10 mouse cellular contexts compared by ENCODE assay signal in the genomic region with DNA sequence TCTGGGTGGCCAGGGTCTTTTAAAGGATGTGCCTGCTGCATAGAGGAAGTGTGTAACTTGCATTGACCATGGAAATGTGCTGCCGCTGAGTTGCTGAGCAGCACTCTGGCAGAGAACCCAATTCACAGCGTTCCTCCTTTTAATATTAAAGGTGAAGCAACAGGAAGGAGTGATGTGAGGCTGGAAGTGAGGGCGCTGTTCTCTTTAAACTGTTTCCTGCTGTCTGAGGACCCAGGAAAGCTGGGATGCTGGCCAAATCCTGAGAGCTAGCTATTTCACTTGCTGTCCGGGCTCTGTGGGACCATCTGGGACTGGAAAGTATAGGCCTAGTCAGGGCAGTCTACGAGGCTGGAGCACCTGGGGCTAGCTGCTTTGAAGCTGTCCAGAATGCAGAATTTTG. TPM values are rescaled to one million over a fixed set of nuclear protein-coding genes. Genes with fewer than 3 reads are reported as not detected.
DNase-seq lines count a peak whose midpoint lies in the region.
"Had no signal": no experiment of that assay in that cellular context is flagged by ENCODE, and none has a peak within 500 bp of the region (broad histone marks: within the 10 kb centered on the region; RNA-seq: fewer than 3 reads in every experiment).

No protein-coding gene starts in this region.

- H3K4me1 ChIP-seq in heart, embryonic 10.5 days = peaks cover 15% of the 10 kb centered on the region

- intact Hi-C loops in heart, postnatal 14 days (cut with DNase I) = no loop called here

- H3K9me3 ChIP-seq in heart, embryonic 10.5 days = no peaks in the 10 kb centered on the region
- H3K9me3 ChIP-seq: stomach, embryonic 15.5 days had no signal

- 69% methylated on average over 5 of the region's 5 CpGs for WGBS in heart, embryonic 10.5 days

- DNase-seq in heart, adult 11 months = peak; percentile 92
- no peak for DNase-seq in heart, embryonic 10.5 days (ENCODE audit: low spot score)
- peak; percentile 69 to 71 for DNase-seq in right cerebral cortex, postnatal 10 days (ENCODE audit: low spot score in 2 of 2)
- no peak for DNase-seq in right cerebral cortex, postnatal 25 days
- peak; percentile 45 to 71 for DNase-seq in heart, postnatal 14 days
- DNase-seq in lung, postnatal 4 days = peak; percentile 68 to 74
- no peak for DNase-seq in retina, postnatal 1 day
- no peak for DNase-seq in urinary bladder, adult 18-20 months (ENCODE audit: low spot score in 2 of 2)

- H3K4me3 ChIP-seq in heart, embryonic 10.5 days = no peak overlapping the region
- H3K4me3 ChIP-seq: stomach, embryonic 15.5 days had no signal

- H3K36me3 ChIP-seq in heart, embryonic 10.5 days = peaks cover 4% of the 10 kb centered on the region; the same call in 1 of the 2 replicates
- H3K36me3 ChIP-seq: stomach, embryonic 15.5 days had no signal

- H3K27me3 ChIP-seq in heart, embryonic 10.5 days (ENCODE audit: insufficient read depth, poor library complexity, severe bottlenecking) = peaks cover 10% of the 10 kb centered on the region
- H3K27me3 ChIP-seq: stomach, embryonic 15.5 days had no signal

- no peak overlapping the region for H3K27ac ChIP-seq in heart, embryonic 10.5 days
- H3K27ac ChIP-seq: stomach, embryonic 15.5 days had no signal

RNA-seq across cellular contexts. Expression of gene 4921507P07Rik, which starts 2.1 kb away (rescaled TPM):
- polyA plus RNA-seq in heart, embryonic 10.5 days (2016; fragmentation: Nextera tagmentation; extraction: Ambion mirVana) = 0.44 and 0.49 TPM in 2 replicates
- under 1 TPM; 0.33 to 0.39 TPM for total RNA-seq in heart, postnatal 14 days (2021)

RNA-seq across cellular contexts. Expression of gene Cycs, which starts 32.2 kb away (rescaled TPM):
- 149 and 180 TPM in 2 replicates for polyA plus RNA-seq in heart, embryonic 10.5 days (2016; fragmentation: Nextera tagmentation; extraction: Ambion mirVana)
- total RNA-seq in heart, postnatal 14 days (2021) = 100 to 1,000 TPM; 176 to 179 TPM

RNA-seq across cellular contexts. Expression of gene Npvf, which starts 55.7 kb away (rescaled TPM):
- 0.33 TPM in 1 of 2 replicates, not detected in the other for polyA plus RNA-seq in heart, embryonic 10.5 days (2016; fragmentation: Nextera tagmentation; extraction: Ambion mirVana)
- not detected for total RNA-seq in heart, postnatal 14 days (2021)
- total RNA-seq: left cerebral cortex, postnatal 25 days had no signal
- polyA plus RNA-seq: stomach, embryonic 15.5 days had no signal

Comparison
In these comparisons a context has a peak if more than half of its experiments do, and no peak if none do; other contexts are left out.
1. DNase-seq: peak in heart, adult 11 months (single experiment), right cerebral cortex, postnatal 10 days (2 of 2), heart, postnatal 14 days (2 of 2) and lung, postnatal 4 days (2 of 2); none in heart, embryonic 10.5 days (single experiment), right cerebral cortex, postnatal 25 days (single experiment), retina, postnatal 1 day (single experiment) and urinary bladder, adult 18-20 months (0 of 2).